Mouse (Mus musculus) layer of hippocampus, adult 11-12 months (tissue): ENCODE measurements at regions not wholly inside any gene's neighbourhood (a gene's known extent, or its start where the extent isn't known, plus 50 kb on each side); places are given as distances from the start of the nearest gene placed in this dataset.

ENCODE experiments used
- DNase-seq: peaks from one replicate; pipeline ENCODE4 v3.0.0; 2022; ENCODE audit warnings: low spot score

DNA sequence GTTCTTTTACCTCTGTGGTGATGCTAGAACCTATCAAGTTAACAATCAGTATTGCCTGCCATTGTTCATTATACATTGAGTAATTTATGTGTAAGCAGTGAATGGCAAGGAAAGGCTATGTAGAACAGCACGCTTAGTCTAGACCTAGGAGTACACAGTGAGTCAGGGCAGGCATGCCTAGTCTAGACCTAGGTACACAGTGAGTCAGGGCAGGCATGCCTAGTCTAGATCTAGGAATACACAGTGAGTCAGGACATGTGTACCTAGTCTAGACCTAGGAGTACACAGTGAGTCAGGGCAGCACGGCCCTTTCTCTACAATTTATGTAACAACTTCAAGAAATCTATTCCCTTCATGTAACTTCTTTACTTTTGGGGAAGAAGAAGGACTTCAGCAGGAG is 347.2 kb downstream of the Tmem232 start:
- DNase-seq, result no peak

DNA sequence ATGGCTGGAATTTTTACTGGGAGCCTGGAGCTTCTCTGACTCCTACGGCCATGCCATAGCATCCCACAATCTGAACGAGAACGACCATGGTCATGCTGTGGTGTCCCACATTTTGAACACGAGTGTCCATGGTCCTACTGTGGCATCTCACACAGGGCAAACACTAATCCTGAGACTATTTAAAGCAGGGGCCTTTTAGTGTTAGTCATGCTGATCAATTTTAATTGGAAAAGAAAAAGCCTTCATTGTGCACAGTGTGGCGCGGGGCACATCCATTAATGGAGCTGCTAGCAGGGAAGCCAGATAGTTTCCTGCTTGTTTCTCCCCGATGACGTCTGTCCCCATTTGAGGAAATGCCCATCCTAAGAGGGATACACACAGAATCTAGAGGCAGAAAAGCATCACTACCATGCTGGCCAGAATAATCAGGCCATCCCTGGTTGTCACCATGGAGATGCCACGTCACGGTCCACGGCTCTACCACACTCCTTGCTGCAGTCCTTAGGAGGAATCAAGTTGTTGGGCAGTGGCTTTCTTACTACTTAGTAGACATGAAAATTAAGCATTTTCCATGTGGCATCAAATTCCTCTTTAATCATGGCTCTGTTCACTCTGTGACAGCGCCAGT is 348.0 kb downstream of the Tmem232 start:
- DNase-seq, result no peak

- no peak for DNase-seq
Measured at GRCm38 (mm10) chr17:65190839-65191591, 349.6 kb downstream of the Tmem232 start.

- no peak for DNase-seq
Measured at GRCm38 (mm10) chr17:65181164-65181563, 345.3 kb upstream of the 4930583I09Rik start.

- no peak for DNase-seq
Measured at GRCm38 (mm10) chr17:65175770-65176169, 339.9 kb upstream of the 4930583I09Rik start.

GRCm38 (mm10) chr17:65174114-65174513 is 338.2 kb upstream of the 4930583I09Rik start:
- DNase-seq, result no peak

- peak; percentile 19 for DNase-seq
Measured at GRCm38 (mm10) chr17:65173236-65173635, 337.4 kb upstream of the 4930583I09Rik start.

- DNase-seq, result peak; percentile 65
Measured at GRCm38 (mm10) chr17:65170691-65171090, 334.8 kb upstream of the 4930583I09Rik start.

- DNase-seq, result no peak
Measured at GRCm38 (mm10) chr17:65169981-65170617, 334.2 kb upstream of the 4930583I09Rik start.

GRCm38 (mm10) chr17:65146376-65146775 is 310.5 kb upstream of the 4930583I09Rik start:
- DNase-seq, result peak; percentile 22

GRCm38 (mm10) chr17:65114651-65115050 is 278.8 kb upstream of the 4930583I09Rik start:
- DNase-seq, result no peak

GRCm38 (mm10) chr17:65113121-65113520 is 277.2 kb upstream of the 4930583I09Rik start:
- no peak for DNase-seq

GRCm38 (mm10) chr17:65105622-65106021 is 269.8 kb upstream of the 4930583I09Rik start:
- DNase-seq, result no peak

DNA sequence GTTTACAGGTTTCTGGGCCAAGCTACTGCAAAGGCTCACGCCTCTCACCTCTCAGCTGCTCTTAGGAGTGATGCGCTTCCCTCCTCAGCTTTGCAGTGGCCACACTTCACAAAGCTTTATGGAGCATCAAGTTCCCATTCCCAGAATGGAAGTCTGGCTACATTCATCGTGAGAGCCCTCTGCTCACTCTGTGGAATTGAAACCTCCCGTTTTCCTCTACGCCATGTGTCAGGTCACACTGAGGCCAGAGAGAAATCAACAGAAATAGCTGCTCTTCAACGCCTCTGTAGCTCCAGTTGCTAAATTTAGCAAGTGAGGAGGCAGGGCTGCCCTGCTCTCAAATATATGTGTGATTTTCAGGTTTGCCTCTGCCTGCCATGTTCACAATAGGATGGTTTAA is 265.3 kb upstream of the 4930583I09Rik start:
- DNase-seq, result no peak

DNA sequence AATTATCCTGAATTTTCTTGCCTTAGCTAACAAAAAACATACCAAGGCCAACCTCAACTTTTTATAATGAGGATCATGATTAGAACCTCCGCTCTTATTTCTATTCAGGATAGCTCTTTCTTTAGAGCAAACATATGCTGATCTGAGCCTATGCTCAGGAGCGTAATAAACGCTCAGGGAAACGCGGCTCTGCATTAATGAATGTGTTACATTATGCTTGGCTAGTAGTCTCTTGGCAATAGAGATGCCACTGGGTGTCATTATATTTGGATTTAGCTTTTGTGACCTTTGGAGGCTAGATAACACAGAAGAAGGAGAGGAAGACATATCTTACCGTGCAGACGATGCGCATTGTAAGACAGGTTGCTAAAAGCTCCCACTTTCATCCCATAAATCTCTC is 246.4 kb upstream of the 4930583I09Rik start:
- no peak for DNase-seq

DNA sequence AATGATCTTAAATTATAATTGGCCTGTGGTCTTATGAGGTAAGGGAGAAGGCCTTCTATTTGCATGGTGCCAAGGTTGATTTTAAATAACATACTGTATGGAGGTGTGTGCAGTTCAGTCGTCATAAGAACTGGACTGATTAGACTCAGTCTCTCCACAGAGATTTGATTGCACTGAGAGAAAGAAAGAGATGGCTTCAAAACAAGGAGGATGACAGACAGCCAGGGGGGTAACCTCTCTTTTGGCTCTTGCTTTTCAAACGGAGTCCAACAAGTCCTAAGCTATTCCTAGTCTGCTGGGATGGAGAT is 245.9 kb upstream of the 4930583I09Rik start:
- DNase-seq, result no peak

DNA sequence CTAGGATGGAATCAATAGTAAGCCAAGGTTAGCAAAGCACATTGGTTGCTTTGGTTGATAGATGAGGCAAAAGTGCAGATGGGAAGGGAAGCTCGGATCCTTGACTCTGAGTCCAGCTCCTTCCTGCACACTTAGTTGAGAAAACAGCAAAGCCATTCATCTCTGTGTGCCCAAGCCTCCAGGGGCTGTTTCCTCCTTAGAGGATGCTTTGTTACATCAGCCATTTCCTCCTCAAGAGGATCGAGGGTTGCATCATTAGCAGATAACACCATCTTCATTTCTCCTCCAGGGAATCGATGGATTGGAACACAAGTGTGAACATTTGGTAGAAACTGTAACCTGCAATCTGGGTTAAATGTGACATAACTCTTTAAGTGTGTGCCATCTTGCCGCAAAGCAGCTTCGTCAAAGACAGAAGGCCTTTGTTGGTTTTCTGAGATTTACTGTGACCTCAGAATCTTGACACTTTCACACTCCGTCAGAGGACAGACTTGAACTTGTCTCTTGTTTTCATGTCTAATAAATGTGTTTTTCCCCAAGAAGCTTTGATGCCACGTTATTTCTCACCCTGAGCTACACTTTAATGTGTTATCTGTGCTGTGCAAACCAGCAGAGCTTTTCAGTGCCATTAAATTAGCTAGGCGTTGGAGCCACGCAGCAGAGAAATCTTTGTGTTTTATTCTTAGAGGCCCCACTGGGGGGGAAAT is 245.4 kb upstream of the 4930583I09Rik start:
- no peak for DNase-seq

- DNase-seq, result no peak
Measured at GRCm38 (mm10) chr17:65074878-65075277, 239.0 kb upstream of the 4930583I09Rik start.

DNA sequence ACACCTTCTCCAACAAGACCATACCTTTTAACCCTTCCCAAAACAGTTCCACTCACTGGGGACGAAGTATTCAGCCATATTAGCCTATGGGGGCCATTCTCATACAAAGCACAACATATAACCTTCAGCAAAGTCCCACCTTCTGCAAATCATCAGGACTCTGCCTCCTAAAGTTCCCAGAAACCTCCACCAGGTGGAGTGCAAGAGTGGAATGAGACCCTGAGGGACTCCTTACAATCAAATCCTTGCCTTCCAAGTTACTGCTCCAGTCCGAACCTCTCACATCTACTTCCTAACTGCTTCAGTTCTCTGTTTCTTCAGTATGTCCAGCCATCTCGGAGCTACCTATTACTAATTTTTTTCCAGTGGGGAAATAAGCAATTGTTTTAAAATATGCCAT is 235.2 kb upstream of the 4930583I09Rik start:
- peak; percentile 32 for DNase-seq

GRCm38 (mm10) chr17:65066135-65066534 is 230.3 kb upstream of the 4930583I09Rik start:
- no peak for DNase-seq

DNA sequence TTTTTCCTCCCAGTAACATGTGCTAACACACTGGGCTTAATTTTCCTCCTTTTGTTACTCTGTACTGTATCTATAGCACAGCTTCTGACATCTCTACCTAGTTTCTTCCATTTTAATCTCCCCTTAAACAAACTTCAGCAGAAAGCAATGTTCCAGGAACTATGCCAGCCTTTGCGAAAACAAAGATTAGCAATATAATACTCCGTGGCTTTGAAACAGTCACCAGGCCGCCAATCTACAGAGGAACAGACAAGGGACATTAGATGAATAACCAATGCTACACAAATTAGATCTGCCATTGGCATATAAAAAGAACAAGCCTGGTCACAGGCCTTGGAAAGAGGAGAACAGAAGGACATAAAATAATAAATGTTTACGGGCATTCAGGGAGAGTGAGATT is 220.2 kb upstream of the 4930583I09Rik start:
- no peak for DNase-seq

- peak; percentile 5 for DNase-seq
Measured at GRCm38 (mm10) chr17:65049860-65050482, 214.1 kb upstream of the 4930583I09Rik start.
